Mouse (Mus musculus) T-cell, adult 2 months (primary cell): ENCODE measurements around the gene Frmd4a.

ENCODE experiments used
- DNase-seq: peaks from one replicate; pipeline ENCODE4 v3.0.0; 2022; ENCODE audit warnings: low spot score

Gene Frmd4a

DNA sequence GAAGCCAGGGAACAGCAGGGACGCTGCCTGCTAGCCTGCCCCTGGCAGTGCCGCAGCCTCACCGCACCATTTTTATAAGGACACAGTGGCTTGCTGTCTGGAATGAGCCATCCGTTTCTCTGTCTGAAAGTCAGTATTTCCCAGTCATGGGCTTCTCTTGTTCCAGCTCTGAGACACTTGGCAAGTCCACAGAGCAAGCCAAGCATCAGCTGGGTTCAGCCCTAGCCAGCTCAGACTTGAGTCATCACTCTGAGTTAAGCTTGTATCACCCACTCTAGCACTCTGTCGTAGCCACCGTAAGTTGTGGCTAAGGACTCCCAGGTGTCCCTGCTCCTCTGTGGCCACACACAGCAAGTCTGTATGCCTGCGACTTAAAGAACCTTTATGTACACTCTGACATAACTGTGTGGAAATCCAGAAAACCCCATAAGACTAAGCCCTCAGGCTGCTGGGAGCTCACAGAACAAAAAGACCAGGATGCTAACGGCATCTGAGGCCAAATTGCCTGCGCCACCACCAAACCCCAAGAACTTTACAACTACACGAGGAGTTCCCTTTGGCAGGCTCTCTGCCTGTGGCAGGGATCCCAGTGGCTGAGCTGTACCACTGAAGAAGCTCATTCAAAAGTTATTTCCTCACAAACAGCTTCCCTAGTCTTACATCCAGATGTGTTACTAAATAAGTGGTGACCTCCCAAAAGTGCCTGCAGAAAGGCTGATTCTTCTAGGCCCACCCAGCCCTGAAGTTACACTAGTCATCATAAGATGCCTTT lies 428.3 kb downstream of the Frmd4a start:
- no peak for DNase-seq

DNA sequence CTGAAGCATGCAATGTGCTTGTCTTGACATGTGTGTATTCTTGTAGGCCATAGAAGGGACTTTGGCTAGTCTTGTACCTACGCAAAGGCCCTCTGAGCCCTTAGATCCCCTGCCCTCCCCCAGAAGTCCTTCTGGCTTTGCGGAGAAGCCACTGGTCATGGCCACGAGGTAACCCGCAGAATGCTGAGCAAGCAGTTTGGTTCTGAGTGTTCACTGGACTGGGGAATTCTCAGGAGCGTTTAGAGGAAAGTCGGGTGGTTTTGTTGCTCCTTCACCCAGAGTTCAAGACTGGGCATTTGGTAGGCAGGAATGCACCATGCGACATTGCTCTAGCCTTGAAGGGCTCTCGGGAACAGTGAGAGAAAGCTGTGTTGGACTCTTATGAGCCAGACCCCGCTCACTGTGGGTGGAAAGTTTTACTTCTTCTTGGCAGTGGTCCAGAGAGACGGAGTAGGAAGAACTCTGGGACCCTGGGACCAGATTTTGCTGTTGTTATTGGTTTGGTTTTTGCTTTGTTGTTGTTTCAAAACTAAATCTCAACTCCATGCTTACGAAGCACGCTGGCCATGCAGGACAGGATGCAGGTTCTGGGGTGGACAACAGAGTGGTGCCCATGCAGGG lies 432.5 kb downstream of the Frmd4a start:
- DNase-seq, result no peak

DNA sequence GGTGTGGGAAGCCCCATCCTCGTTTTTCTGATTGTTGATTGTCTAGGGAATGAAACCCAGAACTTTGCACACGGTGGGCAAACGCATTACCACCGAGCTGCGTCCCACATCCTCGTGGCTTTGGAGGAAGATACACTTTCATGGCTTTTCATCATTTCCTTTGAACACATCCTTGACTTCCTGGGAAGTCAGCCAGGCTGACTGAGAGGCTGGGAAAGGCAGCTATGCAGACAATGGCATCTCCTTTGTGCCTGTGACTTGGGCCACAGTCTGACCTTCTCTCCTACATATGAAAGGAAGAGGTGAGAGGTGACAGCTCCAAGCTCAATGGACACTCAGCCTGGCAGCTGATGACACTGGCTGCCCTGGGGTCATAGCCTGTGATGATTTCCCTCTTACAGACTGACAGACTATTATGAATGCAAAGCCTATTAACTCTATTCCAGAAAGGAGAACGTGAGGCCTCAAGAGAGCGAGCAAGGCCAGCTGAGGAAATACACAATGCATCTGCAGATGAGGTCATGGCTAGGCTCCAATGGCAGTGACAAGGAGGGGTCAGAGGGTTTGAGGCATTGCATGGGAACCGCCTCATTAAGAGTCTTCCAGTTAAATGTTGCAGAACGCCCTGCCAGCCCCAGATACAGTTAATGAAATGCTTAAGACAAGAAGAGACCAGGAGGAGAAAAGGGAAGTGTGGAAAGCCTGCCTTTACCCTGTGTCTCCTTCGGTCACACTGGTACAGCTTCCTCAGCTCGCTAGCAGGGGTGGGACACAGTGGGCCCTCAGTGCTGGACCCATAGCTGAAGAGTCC lies 435.3 kb downstream of the Frmd4a start:
- DNase-seq, result no peak

DNA sequence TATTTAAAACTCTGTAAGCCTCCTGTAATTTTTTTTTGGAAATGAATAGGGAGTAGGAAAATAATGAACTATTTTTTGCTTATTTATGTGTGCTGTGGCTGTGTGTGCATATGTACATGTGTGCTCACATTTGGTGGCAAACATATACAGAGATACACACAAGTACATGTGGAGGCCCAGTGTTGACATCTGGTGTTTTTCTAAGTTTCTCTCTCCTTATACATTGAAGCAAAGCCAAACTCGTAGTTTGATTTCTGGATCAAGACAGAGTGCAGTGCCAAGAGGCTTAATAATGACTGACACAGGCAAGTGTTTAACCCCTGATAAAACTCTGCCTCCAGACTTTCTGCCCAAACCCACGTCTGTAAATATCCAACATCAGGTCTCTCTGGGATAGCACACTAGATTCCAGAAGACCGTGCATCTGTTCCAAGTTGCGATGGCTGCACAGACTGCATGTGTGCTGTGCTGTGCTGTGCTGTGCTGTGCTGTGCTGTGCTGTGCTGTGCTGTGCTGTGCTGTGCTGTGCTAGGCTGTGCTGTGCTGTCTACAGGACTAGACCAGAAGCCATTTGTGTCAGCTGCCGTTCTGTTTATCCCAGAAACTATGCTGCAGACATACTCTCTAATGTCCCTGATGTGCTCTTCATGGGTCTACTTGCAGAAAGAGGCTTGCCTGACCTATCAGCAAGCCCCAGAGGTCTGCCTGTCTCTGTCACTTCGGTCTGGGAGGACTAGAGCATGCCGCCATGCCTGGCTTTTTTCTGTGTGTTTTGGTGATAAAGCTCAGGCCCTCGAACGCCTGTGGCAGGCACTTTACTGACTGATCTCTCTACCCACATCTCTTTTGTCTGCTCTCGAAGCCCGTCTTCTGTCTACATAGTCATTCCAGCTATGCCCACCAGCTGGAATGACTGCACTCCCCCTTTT lies 437.8 kb downstream of the Frmd4a start:
- DNase-seq, result no peak

DNA sequence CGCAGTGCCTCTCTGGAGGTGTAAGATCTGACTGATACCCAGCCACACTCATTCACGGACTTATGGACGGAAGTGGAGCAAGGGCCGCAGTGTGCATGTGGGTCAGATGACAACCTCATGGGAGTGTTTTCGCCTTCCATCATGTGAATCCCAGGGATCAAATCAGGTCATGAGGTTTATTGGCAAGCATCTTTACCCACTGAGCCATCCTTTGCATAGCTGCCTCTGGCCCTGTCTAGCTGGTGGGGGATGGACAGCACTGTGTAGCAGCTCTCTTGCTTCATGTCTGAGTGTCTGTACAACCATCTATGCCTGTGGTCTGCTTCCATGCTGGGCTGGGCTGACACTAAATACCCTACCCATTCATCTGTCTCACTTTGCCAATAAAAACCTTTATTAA lies 443.4 kb downstream of the Frmd4a start:
- DNase-seq, result no peak

DNA sequence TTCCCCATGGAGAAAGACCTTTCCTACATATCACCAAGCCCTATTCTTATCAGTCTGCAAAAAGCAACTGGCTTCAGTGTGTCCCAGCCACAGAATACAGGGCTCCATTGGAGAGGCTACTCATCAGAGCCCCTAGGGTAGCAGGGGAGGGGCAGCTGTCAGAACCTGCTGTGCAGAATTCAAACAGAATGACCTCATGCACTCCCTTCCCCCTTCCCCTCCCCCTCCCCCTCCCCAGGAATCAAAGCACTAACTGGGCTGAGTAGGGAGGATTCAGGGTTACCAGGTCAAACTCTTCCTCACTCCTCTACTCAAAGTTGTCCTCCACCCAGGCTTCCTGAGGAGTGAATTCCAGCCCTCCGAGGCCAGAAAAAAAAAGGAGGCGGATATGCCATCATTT lies 444.0 kb downstream of the Frmd4a start:
- DNase-seq, result no peak

DNA sequence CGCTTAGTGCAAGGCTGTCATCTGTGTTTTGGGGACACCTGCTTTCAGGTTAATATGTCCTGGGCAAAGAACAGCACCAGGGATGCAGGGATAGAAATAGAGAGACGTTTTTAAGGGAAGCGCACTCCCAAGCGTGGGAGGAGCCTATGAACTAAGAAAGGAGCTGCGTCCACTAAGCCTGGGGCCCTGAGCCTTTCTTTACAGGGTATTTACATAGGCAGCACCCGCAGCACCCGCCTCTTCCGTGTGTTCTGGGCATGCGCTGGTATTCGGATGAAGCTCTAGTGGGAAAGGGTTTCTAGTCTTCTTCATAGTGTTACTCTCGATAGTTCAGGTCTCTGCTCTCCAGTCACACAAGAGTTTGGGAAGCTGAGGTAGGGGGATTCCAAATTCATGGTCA lies 445.0 kb downstream of the Frmd4a start:
- no peak for DNase-seq

DNA sequence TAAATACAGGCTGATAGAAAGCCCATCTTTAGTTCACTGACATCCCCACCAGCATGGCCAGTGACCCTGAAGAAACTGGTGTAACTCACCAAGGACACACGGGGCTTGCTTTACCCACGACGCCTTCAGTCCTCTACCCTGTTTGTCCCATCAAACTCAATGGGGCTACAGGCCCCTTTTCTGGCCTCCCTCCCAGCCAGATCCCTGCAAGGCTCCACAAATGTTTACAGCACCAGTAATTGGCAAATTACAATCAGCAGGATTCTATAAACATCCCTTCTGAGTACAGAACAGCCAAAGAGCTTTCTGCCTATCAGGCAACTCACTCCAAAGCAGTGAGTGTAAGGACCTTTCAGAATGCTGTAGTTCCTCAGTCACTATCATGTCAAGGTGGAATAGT lies 448.6 kb downstream of the Frmd4a start:
- DNase-seq, result no peak

DNA sequence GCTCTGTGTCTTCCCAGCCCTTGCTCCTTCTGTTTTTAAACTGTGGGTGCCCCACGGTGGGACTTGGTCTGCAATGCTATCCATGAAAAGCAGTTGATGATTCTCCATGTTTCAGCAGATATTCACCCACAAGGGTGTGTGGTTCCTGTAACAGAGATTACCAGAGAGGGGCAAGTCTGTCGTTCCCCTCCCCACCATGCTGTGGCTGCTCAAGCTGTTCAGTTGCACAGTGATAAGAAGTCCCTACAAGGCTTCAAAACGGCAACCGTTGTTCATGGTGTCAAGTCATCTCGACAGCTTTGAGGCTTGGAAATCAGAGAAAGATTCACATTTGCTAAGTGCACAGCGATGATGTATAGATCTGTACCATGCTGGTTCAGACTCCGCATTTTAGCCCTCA lies 449.8 kb downstream of the Frmd4a start:
- no peak for DNase-seq

DNA sequence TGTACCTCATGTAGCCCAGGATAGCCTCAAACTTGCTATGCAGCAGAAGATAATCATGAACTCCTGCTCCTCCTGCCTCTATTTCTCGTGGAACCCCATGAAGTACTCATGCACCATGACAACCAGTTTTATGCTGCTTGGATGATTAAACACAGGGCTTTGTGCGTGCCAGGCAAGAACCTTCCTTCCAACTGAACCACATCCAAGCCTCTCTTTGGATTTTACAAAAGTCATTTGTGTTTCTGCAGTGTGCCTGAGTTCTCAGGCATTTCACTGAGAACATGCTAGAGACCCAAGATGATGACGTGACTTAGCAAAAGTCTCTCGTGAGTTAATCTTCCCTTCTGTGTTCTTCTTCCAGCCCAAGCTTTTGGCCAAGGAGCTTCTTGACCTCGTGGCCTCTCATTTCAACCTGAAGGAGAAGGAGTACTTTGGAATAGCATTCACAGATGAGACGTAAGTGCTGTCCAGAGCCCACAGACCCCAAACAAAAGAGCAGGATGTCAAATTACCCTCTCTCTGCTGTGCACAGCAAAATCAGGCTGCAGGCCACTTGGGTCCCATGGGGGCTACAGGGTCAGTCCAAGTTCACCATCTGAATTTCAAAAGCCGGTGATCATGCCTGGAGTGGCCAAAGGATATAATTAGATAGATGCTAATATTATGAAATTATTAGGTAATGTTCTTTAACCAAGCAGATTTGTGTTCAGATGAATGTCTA lies 455.4 kb downstream of the Frmd4a start:
- DNase-seq, result no peak

DNA sequence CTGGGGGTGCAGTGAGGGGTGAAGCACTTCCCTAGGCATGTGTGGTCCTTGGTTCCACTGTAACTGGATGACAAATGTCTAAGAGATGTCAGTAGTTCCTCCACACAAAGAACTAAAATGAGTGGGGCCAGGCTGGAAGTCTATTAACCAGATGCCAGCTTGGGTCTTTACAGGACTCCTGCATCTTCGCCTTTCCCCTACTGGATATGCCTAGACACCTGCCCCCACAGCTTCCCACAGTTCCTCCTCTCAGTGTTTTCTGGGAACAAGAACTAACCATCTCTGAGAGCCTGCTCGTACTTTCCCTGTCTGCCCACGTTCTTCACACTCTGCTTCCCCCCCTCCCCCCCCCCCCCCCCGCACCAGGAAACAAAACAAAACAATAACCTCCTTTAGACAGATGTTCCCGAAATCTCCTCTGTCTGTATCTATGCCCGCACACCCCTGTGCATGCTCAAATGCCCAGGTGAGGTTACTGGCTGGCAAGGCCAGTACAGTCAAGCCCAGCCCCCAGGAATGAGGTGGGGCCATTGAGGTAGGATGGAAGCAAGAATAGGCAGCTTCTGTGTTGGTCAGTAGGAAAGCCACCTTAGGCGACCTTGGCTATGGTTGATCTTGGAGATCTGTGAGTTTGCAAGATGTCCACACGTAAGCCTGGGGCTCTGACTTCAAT lies 456.5 kb downstream of the Frmd4a start:
- no peak for DNase-seq

DNA sequence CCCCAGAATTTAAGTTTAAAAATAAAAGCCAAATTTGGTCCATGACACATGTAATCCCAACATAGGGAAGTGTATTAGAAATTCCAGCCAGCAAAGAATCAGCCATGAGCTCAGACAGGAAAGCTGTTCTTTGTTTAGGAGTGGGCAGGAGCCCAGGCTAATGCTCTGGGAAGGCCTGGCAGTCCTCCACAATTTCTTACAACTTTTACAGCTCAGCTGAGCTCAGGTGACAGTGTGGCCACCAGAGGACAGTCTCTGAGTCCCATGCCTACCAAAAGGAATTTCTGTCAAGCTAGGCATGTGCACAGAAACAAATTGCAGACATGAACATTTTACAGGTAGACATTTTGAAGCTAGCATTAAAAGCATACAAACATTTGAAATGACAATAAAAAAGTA lies 457.0 kb downstream of the Frmd4a start:
- DNase-seq, result no peak

DNA sequence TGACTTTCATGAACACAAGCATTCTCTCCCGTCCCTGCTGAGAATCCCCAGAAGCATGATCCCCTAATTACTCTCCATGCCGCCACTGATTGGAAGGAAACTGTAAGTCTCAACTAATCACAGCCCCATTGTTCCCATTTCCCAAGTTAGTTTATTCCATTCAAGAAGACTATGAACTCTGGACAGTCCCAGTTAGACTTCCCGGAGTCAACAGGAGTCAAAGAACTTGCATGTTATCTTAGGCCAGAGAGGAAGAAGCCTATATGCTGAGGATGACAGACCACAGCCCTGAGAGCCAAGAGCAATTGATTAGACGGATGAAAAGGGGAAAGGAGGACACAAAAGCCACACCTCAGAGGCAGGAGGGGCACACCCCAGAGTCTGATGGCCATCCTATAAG lies 458.5 kb downstream of the Frmd4a start:
- DNase-seq, result no peak

DNA sequence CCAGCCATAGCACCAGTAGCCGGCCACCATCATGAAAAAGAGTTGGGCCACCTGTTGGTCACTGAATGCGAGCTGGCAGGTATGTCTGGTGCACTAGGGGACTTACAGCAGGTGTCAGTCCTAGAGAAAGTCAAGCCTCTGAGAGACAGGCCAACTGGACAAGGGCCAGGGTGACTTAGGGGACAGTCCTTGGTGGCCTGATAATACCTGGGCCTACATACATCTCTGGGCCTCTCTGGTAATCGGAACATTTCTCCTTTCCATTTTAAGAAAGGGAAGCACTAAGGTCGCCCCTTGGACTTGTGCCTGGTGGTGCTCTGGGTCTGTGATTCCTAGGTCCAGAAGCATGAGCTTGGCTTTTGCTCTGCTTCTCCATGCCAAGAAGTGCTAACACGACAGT lies 459.1 kb downstream of the Frmd4a start:
- no peak for DNase-seq

DNA sequence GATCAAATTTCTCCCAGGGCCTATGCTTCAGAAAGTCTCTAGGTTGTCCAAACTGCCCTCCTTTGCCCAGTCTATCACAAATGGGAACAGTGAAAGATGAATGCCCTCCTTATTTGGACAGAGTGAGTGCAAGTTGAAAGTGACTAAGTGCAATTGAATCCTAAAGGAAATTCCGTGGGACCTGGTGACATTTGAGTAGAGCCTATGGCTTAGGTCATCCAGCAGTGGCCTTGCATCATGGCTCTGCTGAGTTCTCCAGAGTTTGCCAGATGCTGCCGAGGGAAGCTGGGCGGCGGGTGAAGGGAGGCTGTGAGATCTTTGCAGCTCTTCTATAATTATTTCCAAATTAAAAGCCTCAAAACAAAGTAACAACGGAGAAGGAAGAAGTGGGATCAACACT lies 459.8 kb downstream of the Frmd4a start:
- DNase-seq, result no peak

DNA sequence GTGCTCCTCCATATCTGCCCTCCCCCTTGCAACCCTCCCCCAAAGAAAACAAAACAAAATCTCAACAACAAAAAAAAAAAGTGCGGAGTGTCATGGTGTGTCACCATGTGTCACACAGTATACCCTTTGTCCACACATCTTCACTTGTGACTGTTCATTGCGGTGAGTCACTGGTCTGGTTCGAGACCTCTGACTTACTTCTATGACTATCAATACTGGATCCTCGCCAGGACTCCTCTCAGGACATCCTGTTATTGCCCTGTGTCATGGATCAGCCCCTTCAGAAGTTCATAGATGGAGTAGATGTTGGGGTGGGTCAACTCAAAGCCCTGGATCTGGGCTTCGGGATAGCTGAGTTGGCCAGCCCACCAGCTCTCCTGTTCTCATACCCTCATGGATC lies 462.7 kb downstream of the Frmd4a start:
- DNase-seq, result no peak

DNA sequence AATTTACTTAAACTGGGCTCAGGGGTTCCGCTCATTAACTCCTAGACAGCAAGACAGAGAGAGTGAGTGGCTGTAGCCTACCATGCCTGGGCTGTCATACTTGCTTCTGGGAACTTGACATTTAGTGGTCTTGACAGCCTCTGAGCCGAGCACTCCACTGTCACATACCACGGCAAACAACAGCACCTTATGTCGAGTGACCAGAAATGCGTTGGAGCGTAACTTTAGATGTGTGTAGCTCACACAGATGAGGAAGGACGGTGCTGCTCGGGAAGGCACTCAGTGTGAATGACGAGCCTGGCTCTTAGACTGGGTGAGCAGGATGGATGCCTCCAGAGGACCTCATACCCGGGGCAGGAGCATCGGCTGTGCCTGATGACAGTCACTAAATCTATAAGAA lies 463.6 kb downstream of the Frmd4a start:
- DNase-seq, result no peak

DNA sequence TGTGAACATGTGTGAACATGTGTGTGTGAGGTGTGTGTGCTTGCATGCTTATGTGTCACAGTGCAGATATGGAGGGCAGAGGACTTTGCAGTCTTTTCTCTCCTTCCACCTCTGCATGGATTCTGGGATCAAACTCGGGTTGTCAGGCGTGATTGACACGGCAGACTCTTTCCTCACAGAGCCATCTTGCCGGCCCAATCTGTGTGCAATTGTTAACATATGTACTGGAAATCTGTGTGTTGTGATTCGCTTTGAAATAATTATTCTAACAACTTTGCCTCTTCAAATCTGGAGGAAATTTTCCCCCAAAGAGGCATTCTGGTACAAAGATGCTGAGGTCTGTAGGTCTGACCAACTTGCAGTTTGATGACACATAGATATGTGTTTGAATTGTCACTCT lies 468.7 kb downstream of the Frmd4a start:
- DNase-seq, result no peak

DNA sequence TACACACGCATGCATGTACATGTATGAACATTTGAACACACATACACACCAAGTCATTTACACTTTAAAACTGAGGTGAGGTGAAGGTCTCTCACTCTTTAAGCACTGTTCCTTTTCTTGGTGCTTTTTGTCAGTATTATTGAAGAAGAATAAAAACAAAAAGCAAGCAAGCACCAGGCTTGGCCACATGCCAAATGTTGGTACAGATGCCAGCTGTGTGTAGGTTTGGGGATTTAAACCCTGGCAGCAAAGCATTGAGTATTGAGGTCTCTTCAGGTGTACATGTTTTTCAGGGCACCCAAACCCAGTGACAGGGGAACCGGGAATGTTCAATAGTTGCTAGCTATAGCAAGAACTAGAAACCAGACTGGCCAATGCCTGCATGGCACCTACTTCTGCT lies 469.8 kb downstream of the Frmd4a start:
- DNase-seq, result no peak

DNA sequence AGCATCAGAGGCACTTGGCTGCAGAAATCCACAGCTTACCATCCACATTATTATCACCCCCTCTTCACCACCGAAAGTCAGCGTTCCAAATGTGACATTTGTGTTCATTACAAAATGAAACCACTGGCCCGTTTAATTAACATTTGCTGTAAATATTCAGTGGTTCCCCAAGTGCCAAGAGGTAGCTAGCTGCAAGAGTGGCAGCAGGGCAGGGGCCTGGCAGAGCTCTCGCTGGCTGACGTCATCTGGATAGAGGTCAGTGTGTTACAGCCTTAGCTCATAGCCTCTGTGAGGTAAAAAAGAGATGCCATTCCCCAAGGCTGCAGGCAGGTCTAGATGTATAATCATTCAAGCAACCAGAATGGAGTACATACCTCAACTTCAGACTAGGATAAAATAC lies 473.3 kb downstream of the Frmd4a start:
- DNase-seq, result no peak
